Comparison of ENCODE assay signal across 8 mouse cellular contexts in the genomic region with DNA sequence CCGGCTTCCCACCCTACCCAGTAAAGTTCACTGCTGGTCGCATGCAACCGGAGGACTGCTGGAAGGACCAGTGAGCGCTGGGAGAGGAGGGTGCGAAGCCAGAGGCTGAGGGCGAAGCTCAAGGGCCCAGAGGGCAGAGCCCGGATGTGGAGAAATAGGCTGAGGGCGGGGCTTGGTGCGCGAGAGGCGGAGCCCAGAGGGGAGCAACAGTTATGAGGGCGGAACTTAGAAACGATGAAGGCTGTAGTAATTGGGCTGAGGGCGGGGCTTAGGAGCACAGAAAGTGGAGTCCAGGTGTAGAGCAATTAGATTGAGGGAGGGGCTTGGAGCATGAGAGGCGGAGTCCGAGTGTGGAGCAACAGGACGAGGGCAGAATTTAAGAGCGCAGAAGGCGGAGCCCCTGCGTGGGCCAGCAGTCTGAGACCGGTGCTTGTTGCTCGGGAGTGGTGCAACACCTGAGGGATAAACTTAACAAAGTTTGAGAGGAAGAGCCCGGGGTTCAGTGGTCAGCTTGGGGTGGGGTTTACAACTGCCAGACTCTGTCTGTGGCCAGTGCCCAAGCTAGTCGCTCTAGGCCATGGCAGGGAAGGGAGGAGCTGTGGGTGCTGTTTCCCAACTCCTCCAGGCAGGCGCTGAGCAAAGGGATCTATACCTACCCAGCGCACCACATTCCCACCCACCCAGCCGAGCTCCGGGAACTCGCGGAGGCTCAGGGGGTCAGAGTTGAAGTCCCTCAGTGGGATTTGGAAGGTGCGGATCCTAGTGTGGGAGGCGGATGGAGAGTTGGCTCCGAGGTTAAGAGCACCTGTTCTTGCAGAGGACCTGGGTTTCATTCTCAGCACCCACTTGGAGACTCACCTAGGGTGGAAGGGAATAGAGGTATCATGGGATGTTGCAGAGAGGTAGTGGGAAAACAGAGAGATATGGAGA.
DNase-seq lines count a peak whose midpoint lies in the region; ATAC-seq and TF ChIP-seq lines count a peak whose summit lies in the region.

No protein-coding gene starts in this region.

- H3K79me2 ChIP-seq in heart, adult 2 months (replicated peaks; ENCODE audit: control insufficient read depth, insufficient read depth, low read length), result no peaks in the 10 kb centered on the region

- H3K27me3 ChIP-seq in heart, adult 2 months (ENCODE audit: control insufficient read depth, insufficient read depth, low read length), result no peaks in the 10 kb centered on the region
- peaks cover 4% of the 10 kb centered on the region; the same call in 1 of the 2 replicates for H3K27me3 ChIP-seq in neural tube, embryonic 12.5 days (replicated peaks)

- TF ChIP-seq POLR2A in heart, adult 2 months (IDR thresholded peaks at IDR 0.05; ENCODE audit: insufficient read depth, low read depth, low read length), result peak; percentile 31; the same call in 1 of the 2 replicates

- H3K4me3 ChIP-seq in heart, adult 2 months, result peak overlapping the region; percentile 28
- H3K4me3 ChIP-seq in neural tube, embryonic 12.5 days, result peak overlapping the region; percentile 0; the same call in 1 of the 2 replicates

- peak; percentile 66 for DNase-seq in CD4-positive, CD25-positive, alpha-beta regulatory T cell, adult 2 months (ENCODE audit: low read depth, low spot score)
- DNase-seq in adrenal gland, postnatal 10 days, result peak; percentile 71
- DNase-seq in embryo, embryonic 11.5 days (ENCODE audit: low read depth, low spot score), result peak; percentile 64
- DNase-seq in heart, adult 2 months, result peak; percentile 68 to 72
- DNase-seq in kidney, adult 11 months, result peak; percentile 72
- DNase-seq in lung, adult 18-20 months, result peak; percentile 85 to 89
- peak; percentile 20 for DNase-seq in thymus, postnatal 25 days

- no peak overlapping the region for H3K9ac ChIP-seq in heart, adult 2 months (ENCODE audit: low read depth, low read length)
- H3K9ac ChIP-seq in neural tube, embryonic 12.5 days, result no peak overlapping the region

- TF ChIP-seq CTCF in heart, adult 2 months (IDR thresholded peaks at IDR 0.05), result no peak

- H3K4me1 ChIP-seq in heart, adult 2 months (ENCODE audit: control insufficient read depth, insufficient read depth, low read length), result no peaks in the 10 kb centered on the region
- H3K4me1 ChIP-seq in neural tube, embryonic 12.5 days, result no peaks in the 10 kb centered on the region

- 37% methylated on average over 33 of the region's 33 CpGs for WGBS in heart, adult 2 months
- 45% methylated on average over 33 of the region's 33 CpGs for WGBS in neural tube, embryonic 12.5 days

- H3K27ac ChIP-seq in heart, adult 2 months, result no peak overlapping the region
- no peak overlapping the region for H3K27ac ChIP-seq in neural tube, embryonic 12.5 days

- intact Hi-C loops in heart, adult 2 months (cut with DNase I), result loop anchor here (10.0 kb wide), 1 partner anchor 162 kb away; no protein-coding TSS in a partner anchor

- no peaks in the 10 kb centered on the region for H3K36me3 ChIP-seq in heart, adult 2 months (ENCODE audit: control insufficient read depth, insufficient read depth, low read length)
- no peaks in the 10 kb centered on the region for H3K36me3 ChIP-seq in neural tube, embryonic 12.5 days

- H3K9me3 ChIP-seq in neural tube, embryonic 12.5 days, result peaks cover 19% of the 10 kb centered on the region

- no peak for TF ChIP-seq EP300 in heart, adult 2 months (IDR thresholded peaks at IDR 0.05; ENCODE audit: insufficient read depth, low read depth, low read length)

- peak; percentile 80 for ATAC-seq in neural tube, embryonic 12.5 days (ENCODE audit: low FRiP score, low read depth)

- H3K4me2 ChIP-seq in neural tube, embryonic 12.5 days (replicated peaks), result peak overlapping the region; percentile 29

Comparison
In these comparisons a context has a peak if more than half of its experiments do, and no peak if none do; other contexts are left out.
1. DNase-seq: peak in every context shown above with its lines; median percentile 87 in lung, adult 18-20 months; 72 in kidney, adult 11 months; 71 in adrenal gland, postnatal 10 days; 70 in heart, adult 2 months; 66 in CD4-positive, CD25-positive, alpha-beta regulatory T cell, adult 2 months; 64 in embryo, embryonic 11.5 days; 20 in thymus, postnatal 25 days.